8 mouse cellular contexts compared by ENCODE assay signal in the genomic region with DNA sequence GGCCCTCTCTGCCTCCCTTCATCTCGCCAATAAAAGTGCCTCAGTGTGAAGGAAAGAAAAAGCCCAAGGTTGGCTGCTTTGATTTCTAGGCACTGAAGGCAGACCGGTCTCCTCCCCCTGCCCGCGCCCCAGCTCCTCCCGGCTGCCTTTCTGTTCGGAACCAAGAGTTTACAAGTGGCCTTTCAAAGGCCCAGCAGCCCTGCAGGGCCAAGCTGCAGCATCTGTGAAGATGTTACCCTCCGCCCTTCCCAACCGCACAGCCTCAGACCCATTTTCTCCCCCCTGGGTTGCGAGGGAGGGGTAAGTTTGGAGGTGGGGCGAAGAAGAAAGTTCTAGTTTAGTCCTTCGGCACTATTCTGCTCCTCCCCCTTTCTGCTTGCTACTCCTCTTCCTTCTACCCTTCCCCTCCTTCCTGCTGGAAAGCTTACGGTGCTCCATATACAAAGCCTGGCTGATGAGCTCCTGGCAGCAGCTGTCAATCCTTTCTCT.
DNase-seq lines count a peak whose midpoint lies in the region; ATAC-seq and TF ChIP-seq lines count a peak whose summit lies in the region.

No protein-coding gene starts in this region.

- no peak for TF ChIP-seq RAD21 in MEL (IDR thresholded peaks at IDR 0.05; ENCODE audit: low read depth, low read length)

- no peaks in the 10 kb centered on the region for H3K36me3 ChIP-seq in heart, embryonic 13.5 days
- peaks cover 0 to 4% of the 10 kb centered on the region in 2 experiments; a peak in 1 of 4 replicates for H3K36me3 ChIP-seq in MEL (ENCODE audit: control insufficient read depth in 1 of 2, insufficient read depth in 2 of 2, low read length in 2 of 2)
- no peaks in the 10 kb centered on the region for H3K36me3 ChIP-seq in limb, embryonic 15.5 days

- no peaks in the 10 kb centered on the region for H3K27me3 ChIP-seq in heart, embryonic 13.5 days (replicated peaks)
- no peaks in the 10 kb centered on the region for H3K27me3 ChIP-seq in MEL (ENCODE audit: control insufficient read depth in 1 of 2, insufficient read depth in 2 of 2, low read length in 2 of 2)
- H3K27me3 ChIP-seq in limb, embryonic 15.5 days: 0 out of 2 replicates have a peak, but pooled peaks cover 3% of the 10 kb centered on the region

- no peak for TF ChIP-seq CTCF in MEL (IDR thresholded peaks at IDR 0.05 in 2 of 3, conservative IDR thresholded peaks at IDR 0.05 in 1 of 3; ENCODE audit: control insufficient read depth in 1 of 3, insufficient read depth in 1 of 3, low read depth in 2 of 3, low read length in 3 of 3, poor library complexity in 1 of 3, severe bottlenecking in 1 of 3)
- TF ChIP-seq CTCF in gastrocnemius, adult 2 months (IDR thresholded peaks at IDR 0.05): no peak

- ATAC-seq in heart, embryonic 13.5 days (ENCODE audit: extremely low read depth, insufficient number of reproducible peaks, low FRiP score, low TSS enrichment): peak; percentile 28
- peak; percentile 51 for ATAC-seq in limb, embryonic 15.5 days (ENCODE audit: insufficient number of reproducible peaks, low FRiP score, low TSS enrichment, low read depth)

- H3K79me2 ChIP-seq in MEL (ENCODE audit: control insufficient read depth, insufficient read depth, low read length, poor library complexity): no peaks in the 10 kb centered on the region

- peak overlapping the region; percentile 88 for H3K9ac ChIP-seq in heart, embryonic 13.5 days
- peak overlapping the region; percentile 43 for H3K9ac ChIP-seq in MEL (ENCODE audit: control insufficient read depth, low read depth, low read length, poor library complexity, severe bottlenecking)
- H3K9ac ChIP-seq in limb, embryonic 15.5 days: 0 out of 2 replicates have a peak overlapping the region, but pooled peaks have one; percentile 23

- no peak for TF ChIP-seq EP300 in MEL (IDR thresholded peaks at IDR 0.05; ENCODE audit: low read depth in 1 of 2, low read length in 2 of 2)

- H3K4me3 ChIP-seq in heart, embryonic 13.5 days: peak overlapping the region; percentile 64
- peak overlapping the region; percentile 58 to 83 for H3K4me3 ChIP-seq in MEL (ENCODE audit: control insufficient read depth in 1 of 2, insufficient read depth in 1 of 2, low read depth in 2 of 2, low read length in 2 of 2)
- H3K4me3 ChIP-seq in gastrocnemius, adult 2 months: peak overlapping the region; percentile 88
- H3K4me3 ChIP-seq in limb, embryonic 15.5 days: peak overlapping the region; percentile 58

- 5% methylated on average over 12 of the region's 12 CpGs for WGBS in heart, embryonic 13.5 days
- WGBS in limb, embryonic 15.5 days: under 1% methylated on average over 12 of the region's 12 CpGs

- DNase-seq in heart, adult 9 months (ENCODE audit: low spot score in 2 of 2): no peak
- DNase-seq in MEL (ENCODE audit: low read depth, low spot score): no peak
- DNase-seq in gastrocnemius, adult 2 months: peak; percentile 86
- peak; percentile 9 to 13 for DNase-seq in natural killer cell, adult 2 months (ENCODE audit: low spot score in 2 of 2)
- DNase-seq in right cerebral cortex, postnatal 4 days: no peak
- DNase-seq in left cerebral cortex, adult 9 months (ENCODE audit: low spot score in 2 of 2): no peak

- H3K27ac ChIP-seq in heart, embryonic 13.5 days (replicated peaks): peak overlapping the region; percentile 99
- peak overlapping the region; percentile 24; the same call in 1 of the 2 replicates for H3K27ac ChIP-seq in MEL (ENCODE audit: control insufficient read depth, low read depth, low read length)
- peak overlapping the region; percentile 98 for H3K27ac ChIP-seq in gastrocnemius, adult 2 months
- peak overlapping the region; percentile 98 for H3K27ac ChIP-seq in limb, embryonic 15.5 days

- H3K4me2 ChIP-seq in heart, embryonic 13.5 days: peak overlapping the region; percentile 77
- H3K4me2 ChIP-seq in limb, embryonic 15.5 days: peak overlapping the region; percentile 65

- H3K9me3 ChIP-seq in heart, embryonic 13.5 days: no peaks in the 10 kb centered on the region
- no peaks in the 10 kb centered on the region for H3K9me3 ChIP-seq in MEL (replicated peaks; ENCODE audit: insufficient read depth, low read length)
- no peaks in the 10 kb centered on the region for H3K9me3 ChIP-seq in limb, embryonic 15.5 days

- no peak for TF ChIP-seq POLR2A in MEL (IDR thresholded peaks at IDR 0.05; ENCODE audit: control insufficient read depth in 1 of 2, insufficient read depth in 1 of 2, low read depth in 1 of 2, low read length in 2 of 2, poor library complexity in 1 of 2)

- intact Hi-C loops in gastrocnemius, adult 2 months (cut with DNase I): loop anchor here (1.0 to 5.0 kb wide), 4 partner anchors 67 to 1071 kb away; a partner anchor contains a TSS

- H3K4me1 ChIP-seq in heart, embryonic 13.5 days: peaks cover 39% of the 10 kb centered on the region
- H3K4me1 ChIP-seq in MEL (ENCODE audit: control insufficient read depth in 1 of 2, insufficient read depth in 2 of 2, low read length in 2 of 2): peaks cover 0 to 5% of the 10 kb centered on the region in 2 experiments; a peak in 2 of 4 replicates
- H3K4me1 ChIP-seq in limb, embryonic 15.5 days: peaks cover 25% of the 10 kb centered on the region

TF ChIP-seq in MEL, 35 proteins besides CTCF, POLR2A, EP300 and RAD21:
- TF ChIP-seq TBP (IDR thresholded peaks at IDR 0.05; ENCODE audit: low read depth, low read length) (0 out of 2 replicates have a peak, but pooled peaks have one; percentile 3), TCF12 (IDR thresholded peaks at IDR 0.05; ENCODE audit: low read depth, low read length) (no peak)
TF ChIP-seq in MEL: peak in this region for 1.

Comparison
In these comparisons a context has a peak if more than half of its experiments do, and no peak if none do; other contexts are left out.
1. H3K27ac ChIP-seq: peak in every context shown above with its lines; median percentile 99 in heart, embryonic 13.5 days; 98 in gastrocnemius, adult 2 months; 98 in limb, embryonic 15.5 days; 24 in MEL.
2. H3K9ac ChIP-seq: peak in every context shown above with its lines; median percentile 88 in heart, embryonic 13.5 days; 43 in MEL; 23 in limb, embryonic 15.5 days.
3. DNase-seq: peak in gastrocnemius, adult 2 months (single experiment) and natural killer cell, adult 2 months (2 of 2); none in heart, adult 9 months (0 of 2), MEL (single experiment), right cerebral cortex, postnatal 4 days (single experiment) and left cerebral cortex, adult 9 months (0 of 2).
4. Peak in every context shown above with its lines, with median percentiles within 50 percentile points of each other: H3K4me3 ChIP-seq.